Mouse (Mus musculus) myocyte (in vitro differentiated cells): ENCODE results near the gene Lypd9. TPM values are rescaled to one million over a fixed set of nuclear protein-coding genes. Genes with fewer than 3 reads are reported as not detected.

Experiments
- H3K27me3 ChIP-seq: one replicate; pipeline ENCODE4 v1.6.1; 2011; ENCODE audit not compliant: control insufficient read depth, insufficient read depth, insufficient read length
- H3K36me3 ChIP-seq: one replicate; pipeline ENCODE4 v1.6.1; 2011; ENCODE audit not compliant: control insufficient read depth, insufficient read depth
- H3K4me2 ChIP-seq: one replicate; pipeline ENCODE4 v1.6.1; 2011; ENCODE audit warnings: low read depth, control low read depth
- H3K4me3 ChIP-seq: one replicate; pipeline ENCODE4 v1.5.1; 2011; ENCODE audit warnings: mild to moderate bottlenecking, control low read depth, moderate library complexity
- H3K79me2 ChIP-seq: one replicate; pipeline ENCODE4 v1.6.1; 2011; ENCODE audit not compliant: control insufficient read depth, insufficient read depth
- H3ac ChIP-seq: one replicate; pipeline ENCODE4 v1.6.1; 2011; ENCODE audit not compliant: control insufficient read depth, insufficient read length
- CEBPB ChIP-seq: IDR thresholded peaks from 2 replicates; pipeline ENCODE4 v1.6.1; 2011; ENCODE audit warnings: mild to moderate bottlenecking, moderate library complexity; ENCODE audit not compliant: poor library complexity, insufficient read depth, severe bottlenecking
- E2F4 ChIP-seq: IDR thresholded peaks from one replicate; pipeline ENCODE4 v1.6.1; 2011; ENCODE audit warnings: mild to moderate bottlenecking, control low read depth, moderate library complexity; ENCODE audit not compliant: insufficient read depth
- MAX ChIP-seq: IDR thresholded peaks from one replicate; pipeline ENCODE4 v1.6.1; 2011; ENCODE audit warnings: low read depth, mild to moderate bottlenecking, control low read depth
- MYOD1 ChIP-seq, 3 experiments: IDR thresholded peaks; one replicate each; pipeline ENCODE4 v1.6.1; 2011; ENCODE audit warnings: control low read depth in 2 of 3, low read depth in 2 of 3, mild to moderate bottlenecking in 2 of 3, moderate library complexity in 1 of 3; ENCODE audit not compliant: insufficient read length in 2 of 3, control insufficient read depth in 1 of 3
- MYOG ChIP-seq, 3 experiments: IDR thresholded peaks; one replicate each; pipeline ENCODE4 v1.6.1; 2011; ENCODE audit warnings: control low read depth in 2 of 3, low read depth in 2 of 3, mild to moderate bottlenecking in 2 of 3; ENCODE audit not compliant: insufficient read length in 2 of 3, control insufficient read depth in 1 of 3, insufficient read depth in 1 of 3
- POLR2A ChIP-seq: IDR thresholded peaks from one replicate; pipeline ENCODE4 v1.6.1; 2011; ENCODE audit warnings: low read depth, mild to moderate bottlenecking, control low read depth, moderate library complexity; ENCODE audit not compliant: insufficient read length
- POLR2AphosphoS2 ChIP-seq: IDR thresholded peaks from one replicate; pipeline ENCODE4 v1.6.1; 2011; ENCODE audit warnings: low read depth, control low read depth; ENCODE audit not compliant: insufficient read length
- REST ChIP-seq: IDR thresholded peaks from one replicate; pipeline ENCODE4 v1.6.1; 2011; ENCODE audit warnings: mild to moderate bottlenecking, control low read depth, moderate library complexity; ENCODE audit not compliant: insufficient read depth, insufficient read length
- SRF ChIP-seq: IDR thresholded peaks from one replicate; pipeline ENCODE4 v1.6.1; 2011; ENCODE audit warnings: low read depth; ENCODE audit not compliant: control insufficient read depth, insufficient read length
- TCF12 ChIP-seq: IDR thresholded peaks from one replicate; pipeline ENCODE4 v1.6.1; 2011; ENCODE audit warnings: mild to moderate bottlenecking, control low read depth; ENCODE audit not compliant: poor library complexity, insufficient read depth, severe bottlenecking
- TCF3 ChIP-seq: IDR thresholded peaks from one replicate; pipeline ENCODE4 v1.6.1; 2011; ENCODE audit warnings: low read depth, control low read depth; ENCODE audit not compliant: insufficient read length
- USF1 ChIP-seq: IDR thresholded peaks from one replicate; pipeline ENCODE4 v1.6.1; 2011; ENCODE audit warnings: low read depth, mild to moderate bottlenecking, control low read depth, moderate library complexity
- polyA plus RNA-seq: library from polyadenylated mRNA; unstranded; fragments of >200 nt; fragmentation: generic; extraction: Trizol; gene quantifications from one replicate; pipeline ENCODE4 v1.2.1, GENCODE M21; 2012; ENCODE audit warnings: missing spikeins

The Lypd9 gene
- polyA plus RNA-seq, 1 experiment = not detected

GRCm38 (mm10) chr11:58462170-58462569 lies 9.4 kb upstream of the Lypd9 start, which contains the start of gene Olfr30:
Gene Olfr30, minus strand, starts transcription at chr11:58462270.
- Histone ChIP-seq H3ac (no peak within 1 kb of the TSS), H3K27me3 (no peaks in the 10 kb centered on the region), H3K4me3 (no peak within 1 kb of the TSS), H3K36me3 (no peaks in the 10 kb centered on the region), H3K79me2 (no peaks in the 10 kb centered on the region), H3K4me2 (no peak within 1 kb of the TSS)
- TF ChIP-seq CEBPB = no peak
- TF ChIP-seq SRF = no peak
- TF ChIP-seq MYOG (IDR thresholded peaks at IDR 0.05; ENCODE audit: control insufficient read depth in 1 of 3, insufficient read depth in 1 of 3, insufficient read length in 2 of 3, low read depth in 2 of 3) = no peak
- TF ChIP-seq MYOD1 (IDR thresholded peaks at IDR 0.05; ENCODE audit: control insufficient read depth in 1 of 3, insufficient read length in 2 of 3, low read depth in 2 of 3) = no peak
- no peak for TF ChIP-seq POLR2A
- TF ChIP-seq TCF3 = no peak
- no peak for TF ChIP-seq REST

GRCm38 (mm10) chr11:58453592-58453991 lies 869 bp upstream of the Lypd9 start:
- no peaks in the 10 kb centered on the region for H3K79me2 ChIP-seq
- H3K27me3 ChIP-seq = no peaks in the 10 kb centered on the region
- no peak overlapping the region for H3K4me3 ChIP-seq
- TF ChIP-seq POLR2AphosphoS2 (no peak), MYOD1 (IDR thresholded peaks at IDR 0.05; ENCODE audit: control insufficient read depth in 1 of 3, insufficient read length in 2 of 3, low read depth in 2 of 3) (no peak), SRF (no peak), CEBPB (no peak), REST (no peak), TCF3 (no peak), USF1 (no peak), POLR2A (no peak), E2F4 (no peak), TCF12 (no peak), MAX (no peak), MYOG (IDR thresholded peaks at IDR 0.05; ENCODE audit: control insufficient read depth in 1 of 3, insufficient read depth in 1 of 3, insufficient read length in 2 of 3, low read depth in 2 of 3) (no peak)
- H3K36me3 ChIP-seq = no peaks in the 10 kb centered on the region
- H3K4me2 ChIP-seq = no peak overlapping the region
- H3ac ChIP-seq = no peak overlapping the region

GRCm38 (mm10) chr11:58437866-58438265 lies 14.9 kb downstream of the Lypd9 start:
- no peak overlapping the region for H3K4me2 ChIP-seq
- H3K4me3 ChIP-seq = no peak overlapping the region
- no peak overlapping the region for H3ac ChIP-seq
- no peaks in the 10 kb centered on the region for H3K27me3 ChIP-seq
- H3K36me3 ChIP-seq = no peaks in the 10 kb centered on the region
- TF ChIP-seq TCF3 (no peak), E2F4 (no peak), SRF (no peak), POLR2A (no peak), MYOG (IDR thresholded peaks at IDR 0.05; ENCODE audit: control insufficient read depth in 1 of 3, insufficient read depth in 1 of 3, insufficient read length in 2 of 3, low read depth in 2 of 3) (no peak), TCF12 (no peak)
- H3K79me2 ChIP-seq = no peaks in the 10 kb centered on the region

- no peak within 1 kb of the TSS for H3ac ChIP-seq
- no peak within 1 kb of the TSS for H3K4me2 ChIP-seq
- H3K4me3 ChIP-seq = no peak within 1 kb of the TSS
- TF ChIP-seq MYOG (IDR thresholded peaks at IDR 0.05; ENCODE audit: control insufficient read depth in 1 of 3, insufficient read depth in 1 of 3, insufficient read length in 2 of 3, low read depth in 2 of 3) (no peak), E2F4 (no peak), USF1 (no peak), REST (no peak), POLR2AphosphoS2 (no peak), TCF12 (no peak), TCF3 (no peak), CEBPB (no peak), MYOD1 (IDR thresholded peaks at IDR 0.05; ENCODE audit: control insufficient read depth in 1 of 3, insufficient read length in 2 of 3, low read depth in 2 of 3) (no peak), MAX (no peak), SRF (no peak), POLR2A (no peak)
- no peaks in the 10 kb centered on the region for H3K36me3 ChIP-seq
- no peaks in the 10 kb centered on the region for H3K27me3 ChIP-seq
- H3K79me2 ChIP-seq = no peaks in the 10 kb centered on the region
These were observed 20.5 kb downstream of the Lypd9 start, which contains the start of gene Gm12253 for GRCm38 (mm10) chr11:58432259-58432658. Gene Gm12253, plus strand, starts transcription at chr11:58432559.

- Histone ChIP-seq H3K79me2 (no peaks in the 10 kb centered on the region), H3K36me3 (no peaks in the 10 kb centered on the region), H3ac (no peak within 1 kb of the TSS), H3K4me2 (no peak within 1 kb of the TSS), H3K27me3 (no peaks in the 10 kb centered on the region), H3K4me3 (no peak within 1 kb of the TSS)
- no peak for TF ChIP-seq E2F4
- TF ChIP-seq MYOD1 (IDR thresholded peaks at IDR 0.05; ENCODE audit: control insufficient read depth in 1 of 3, insufficient read length in 2 of 3, low read depth in 2 of 3) = no peak
- no peak for TF ChIP-seq TCF3
- no peak for TF ChIP-seq REST
- no peak for TF ChIP-seq POLR2AphosphoS2
- no peak for TF ChIP-seq SRF
- no peak for TF ChIP-seq MYOG (IDR thresholded peaks at IDR 0.05; ENCODE audit: control insufficient read depth in 1 of 3, insufficient read depth in 1 of 3, insufficient read length in 2 of 3, low read depth in 2 of 3)
These were observed 31.9 kb downstream of the Lypd9 start, which contains the start of gene 1810065E05Rik for GRCm38 (mm10) chr11:58420815-58421214. Gene 1810065E05Rik, plus strand, starts transcription at chr11:58421111.
